Mouse (Mus musculus) midbrain, embryonic 11.5 days (tissue): ENCODE results near the gene Trim29. TPM values are rescaled to one million over a fixed set of nuclear protein-coding genes. Genes with fewer than 3 reads are reported as not detected.
A peak's percentile ranks its signal among the peaks of the same experiment; 100 is the strongest.

Experiments
- ATAC-seq: fragments of 200-750 bp; cut with Nextera tagmentation; 2 replicates; pipeline ENCODE4 v1.8.0; 2017; ENCODE audit warnings: moderate TSS enrichment, moderate library complexity; ENCODE audit not compliant: low FRiP score
- DNase-seq: peaks from one replicate; pipeline ENCODE4 v3.0.0; 2015; ENCODE audit warnings: low spot score; ENCODE audit errors: missing footprints
- H3K27ac ChIP-seq: fragments of 300-500 bp; sonication (generic); 2 replicates; pipeline ENCODE4 v1.5.1; 2014; ENCODE audit warnings: low read depth, low read length
- H3K27me3 ChIP-seq: fragments of 300-500 bp; sonication (generic); 2 replicates; pipeline ENCODE4 v1.6.1; 2014; ENCODE audit warnings: mild to moderate bottlenecking, low read length, moderate library complexity, mixed read lengths; ENCODE audit not compliant: control insufficient read depth, insufficient read depth
- H3K36me3 ChIP-seq: fragments of 300-500 bp; sonication (generic); 2 replicates; pipeline ENCODE4 v1.6.1; 2014; ENCODE audit warnings: mild to moderate bottlenecking, low read length, moderate library complexity, mixed read lengths; ENCODE audit not compliant: control insufficient read depth, insufficient read depth
- H3K4me1 ChIP-seq: fragments of 300-500 bp; sonication (generic); 2 replicates; pipeline ENCODE4 v1.6.1; 2014; ENCODE audit warnings: low read length; ENCODE audit not compliant: control insufficient read depth, insufficient read depth
- H3K4me2 ChIP-seq: fragments of 300-500 bp; sonication (generic); 2 replicates; pipeline ENCODE4 v1.6.1; 2014; ENCODE audit warnings: mild to moderate bottlenecking, moderate library complexity
- H3K4me3 ChIP-seq: fragments of 300-500 bp; sonication (generic); 2 replicates; pipeline ENCODE4 v1.5.1; 2014; ENCODE audit warnings: low read depth, low read length
- H3K9ac ChIP-seq: fragments of 300-500 bp; sonication (generic); 2 replicates; pipeline ENCODE4 v1.6.1; 2014; ENCODE audit warnings: low read length
- H3K9me3 ChIP-seq: fragments of 300-500 bp; sonication (generic); 2 replicates; pipeline ENCODE4 v1.6.1; 2016; ENCODE audit warnings: low read length; ENCODE audit not compliant: control insufficient read depth
- WGBS: fragments of 180-500 bp; shearing (Covaris S2); extraction: QIAGEN DNeasy Blood & Tissue Kit; methylation state at CpG from one replicate; pipeline ENCODE4 v1.1.7; 2014; 5-methylcytosine and 5-hydroxymethylcytosine counted together
- polyA plus RNA-seq: library from polyadenylated mRNA; unstranded; fragments of >200 nt; fragmentation: Nextera tagmentation; extraction: Ambion mirVana; gene quantifications from 2 replicates; pipeline ENCODE4 v1.2.1, GENCODE M21; 2014

Trim29 gene
- polyA plus RNA-seq, 1 experiment from 2014 or later = 0.57 TPM

DNA sequence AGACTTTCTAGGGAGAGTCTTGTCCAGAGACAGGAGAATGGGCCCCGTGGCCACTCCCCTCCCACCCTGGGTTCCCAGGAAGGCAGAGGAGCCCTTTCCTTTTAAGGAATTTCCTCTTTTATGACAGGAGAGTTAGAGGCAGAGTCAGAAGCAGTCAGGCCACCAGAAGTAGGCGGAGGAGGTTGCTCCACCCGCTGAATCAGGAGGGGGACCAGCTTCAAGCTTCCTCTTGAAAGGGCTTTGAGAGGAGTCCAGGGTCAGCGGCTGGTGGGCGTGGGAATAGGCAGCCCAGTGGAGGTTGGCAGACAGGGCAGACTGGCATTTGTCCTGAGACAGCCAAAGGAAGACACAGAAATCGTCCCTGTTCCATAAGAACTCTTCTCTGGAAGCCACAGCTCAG is 4.8 kb upstream of the Trim29 start:
- Histone ChIP-seq H3K9ac (no peak overlapping the region), H3K4me3 (no peak overlapping the region), H3K9me3 (no peaks in the 10 kb centered on the region), H3K4me2 (no peak overlapping the region), H3K27me3 (no peaks in the 10 kb centered on the region), H3K4me1 (no peaks in the 10 kb centered on the region), H3K36me3 (no peaks in the 10 kb centered on the region), H3K27ac (no peak overlapping the region)
- ATAC-seq = no peak
- no peak for DNase-seq
- WGBS = 68% methylated on average over 6 of the region's 6 CpGs

DNA sequence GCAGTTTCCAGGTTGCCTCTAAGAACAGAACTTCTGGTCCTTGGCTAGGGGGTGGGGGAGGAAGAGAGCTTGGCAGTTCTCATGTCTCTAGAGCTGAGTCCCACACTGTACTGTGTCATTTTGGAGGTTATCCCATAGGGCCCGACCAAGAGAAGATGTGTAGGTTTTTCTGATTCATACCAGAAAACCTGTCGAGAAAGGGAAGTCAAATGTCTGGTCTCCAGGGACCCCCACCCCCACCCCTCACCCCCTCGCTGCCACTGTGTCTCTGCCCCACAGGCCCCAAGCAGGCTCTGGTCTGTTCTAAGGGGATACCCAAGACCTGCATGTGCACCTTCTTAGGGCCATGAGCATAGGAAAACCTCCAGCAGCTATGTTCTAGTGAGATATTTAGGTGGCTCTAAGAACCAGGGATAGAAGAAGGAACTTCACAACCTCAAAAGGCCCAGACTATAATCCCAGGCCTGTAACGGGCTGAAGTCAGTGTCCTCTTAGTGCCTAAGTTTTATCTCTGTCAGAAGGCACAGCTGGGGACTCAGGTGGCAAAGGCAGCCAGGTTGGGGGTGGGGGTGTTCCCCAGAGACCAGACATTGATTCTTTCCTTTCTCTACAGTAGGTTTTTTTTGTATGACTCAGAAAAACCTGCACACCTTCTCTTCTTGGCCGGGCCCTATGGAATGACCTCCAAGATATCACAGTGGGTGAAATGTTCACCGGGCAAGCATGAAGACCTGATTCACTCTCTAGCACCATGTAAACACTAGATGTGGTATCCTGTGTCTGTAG is 1.4 kb upstream of the Trim29 start:
- Histone ChIP-seq H3K4me2 (no peak overlapping the region), H3K9ac (no peak overlapping the region), H3K4me3 (no peak overlapping the region), H3K36me3 (no peaks in the 10 kb centered on the region), H3K4me1 (no peaks in the 10 kb centered on the region), H3K27me3 (no peaks in the 10 kb centered on the region), H3K27ac (no peak overlapping the region), H3K9me3 (no peaks in the 10 kb centered on the region)
- DNase-seq (no peak), ATAC-seq (no peak)
- WGBS = 84% methylated on average over 6 of the region's 6 CpGs

DNA sequence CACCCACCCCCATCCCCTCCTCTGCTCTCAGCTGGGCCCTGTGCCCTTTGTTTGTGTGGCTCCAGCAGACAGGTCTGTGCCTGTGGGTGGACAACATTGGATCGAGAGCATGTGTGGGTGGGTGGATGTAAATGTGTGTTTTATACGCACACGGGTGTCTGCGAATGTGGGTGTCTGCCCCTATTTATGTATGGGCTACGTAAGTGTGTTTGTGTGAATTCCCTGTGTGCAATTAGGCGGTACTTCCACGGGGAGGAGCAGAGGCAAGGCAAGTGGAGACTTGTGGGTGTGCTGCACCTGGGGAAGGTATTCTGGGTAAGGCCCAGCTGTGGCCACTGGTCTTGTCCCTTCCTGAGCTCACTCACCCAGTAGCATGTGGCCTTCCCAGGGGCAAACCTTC is 1.5 kb downstream of the Trim29 start:
- no peak overlapping the region for H3K4me2 ChIP-seq
- H3K27me3 ChIP-seq = no peaks in the 10 kb centered on the region
- H3K9me3 ChIP-seq = no peaks in the 10 kb centered on the region
- H3K4me3 ChIP-seq = no peak overlapping the region
- WGBS = 83% methylated on average over 7 of the region's 7 CpGs
- DNase-seq (no peak), ATAC-seq (no peak)
- H3K27ac ChIP-seq = no peak overlapping the region
- no peaks in the 10 kb centered on the region for H3K4me1 ChIP-seq
- H3K36me3 ChIP-seq = no peaks in the 10 kb centered on the region
- no peak overlapping the region for H3K9ac ChIP-seq

DNA sequence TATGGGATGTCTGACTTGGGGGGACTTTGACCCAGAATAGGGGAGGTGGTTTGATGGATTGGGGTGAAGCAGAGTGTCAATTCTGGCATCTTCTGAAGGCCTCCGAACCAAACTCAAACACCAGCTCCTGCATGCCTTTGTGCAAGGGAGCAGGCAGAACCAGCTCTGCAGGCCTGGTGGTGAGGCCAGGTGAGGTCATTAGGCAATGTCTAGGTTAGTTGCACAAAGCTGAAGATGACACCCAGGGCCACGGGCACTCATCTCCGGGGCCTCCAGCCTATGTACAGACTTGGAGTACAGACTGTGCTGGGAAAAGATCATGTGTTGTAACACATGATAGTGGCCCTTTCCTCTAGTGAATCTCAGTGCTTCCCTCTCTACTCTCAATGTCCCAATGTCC is 3.2 kb downstream of the Trim29 start:
- no peak overlapping the region for H3K4me3 ChIP-seq
- ATAC-seq (no peak), DNase-seq (no peak)
- H3K9ac ChIP-seq = no peak overlapping the region
- no peaks in the 10 kb centered on the region for H3K27me3 ChIP-seq
- no peaks in the 10 kb centered on the region for H3K36me3 ChIP-seq
- no peaks in the 10 kb centered on the region for H3K4me1 ChIP-seq
- H3K4me2 ChIP-seq = no peak overlapping the region
- 93% methylated on average over 3 of the region's 3 CpGs for WGBS
- H3K9me3 ChIP-seq = no peaks in the 10 kb centered on the region
- H3K27ac ChIP-seq = no peak overlapping the region

DNA sequence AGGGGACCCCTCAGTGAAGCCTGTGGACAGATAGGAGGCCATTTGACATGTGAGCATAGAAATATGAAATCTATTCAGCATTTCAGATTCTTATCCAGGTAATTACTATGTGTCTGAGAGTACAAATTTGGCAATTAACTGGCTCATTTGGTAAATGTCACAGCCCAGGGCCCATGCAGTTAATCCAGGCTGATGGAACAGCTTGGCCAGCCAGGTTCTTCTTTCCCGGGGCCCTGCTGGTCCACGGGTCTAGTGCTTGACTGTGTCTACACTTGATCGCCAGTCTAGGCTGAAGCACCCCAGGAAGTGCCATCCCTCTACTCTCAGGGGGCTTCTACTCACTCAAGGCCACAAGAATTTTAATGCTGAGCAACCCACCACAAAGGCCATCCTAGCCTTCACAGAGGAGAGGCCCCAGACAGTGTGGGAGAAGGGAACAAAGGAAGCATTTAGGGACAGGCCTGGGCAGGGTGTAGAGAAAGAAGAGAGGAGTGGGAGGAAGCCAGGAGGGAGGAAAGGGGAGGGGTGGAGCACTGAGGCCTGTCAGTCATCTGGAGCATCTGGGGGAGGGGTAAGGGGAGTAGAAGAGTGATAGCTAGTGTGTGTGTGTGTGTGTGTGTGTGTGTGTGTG is 4.8 kb downstream of the Trim29 start:
- H3K27ac ChIP-seq = no peak overlapping the region
- no peaks in the 10 kb centered on the region for H3K9me3 ChIP-seq
- H3K27me3 ChIP-seq = no peaks in the 10 kb centered on the region
- no peak for DNase-seq
- no peak overlapping the region for H3K4me2 ChIP-seq
- no peak overlapping the region for H3K9ac ChIP-seq
- H3K4me1 ChIP-seq = no peaks in the 10 kb centered on the region
- H3K4me3 ChIP-seq = no peak overlapping the region
- no peaks in the 10 kb centered on the region for H3K36me3 ChIP-seq
- WGBS = 61% methylated on average over 3 of the region's 3 CpGs
- ATAC-seq = no peak

DNA sequence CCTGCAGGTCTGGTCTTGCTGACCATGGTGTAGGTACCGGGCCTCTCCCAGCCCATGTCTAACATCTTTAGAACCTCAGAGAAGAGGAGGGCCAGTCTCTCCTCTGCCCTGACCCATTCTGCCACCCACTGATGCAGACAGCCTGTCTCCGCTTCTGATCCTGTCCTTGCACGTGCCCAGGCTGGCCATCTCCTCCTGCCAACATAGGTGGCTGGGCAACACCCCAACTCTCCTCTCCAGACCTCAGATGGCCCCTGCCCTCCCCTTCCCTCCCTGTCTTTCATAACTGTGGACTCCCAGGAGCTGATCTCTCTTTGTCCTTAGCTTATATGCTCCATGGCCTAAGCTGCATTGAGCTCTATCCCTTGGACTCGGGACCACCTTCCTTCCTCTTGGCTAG is 5.8 kb downstream of the Trim29 start:
- 91% methylated on average over 4 of the region's 4 CpGs for WGBS
- no peak for ATAC-seq

DNA sequence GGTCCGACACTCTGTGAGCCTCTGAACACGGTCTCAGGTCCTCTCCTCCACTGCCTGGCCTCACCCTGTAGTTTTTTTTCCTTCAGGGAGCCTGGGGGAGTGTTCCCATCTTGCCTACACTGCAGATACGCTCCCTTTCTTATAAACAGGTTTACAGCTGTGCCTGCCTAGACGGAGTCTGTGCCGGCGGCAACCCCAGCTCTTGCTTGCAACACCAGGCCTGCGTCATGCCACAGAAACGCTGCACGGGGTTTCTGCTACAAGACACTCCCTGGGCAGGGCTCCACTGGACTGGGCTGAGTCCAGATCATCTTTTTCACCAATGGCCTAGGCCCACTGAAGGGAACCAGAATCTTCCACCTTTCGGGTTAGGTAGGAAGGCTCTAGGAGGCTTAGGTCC is 8.0 kb downstream of the Trim29 start:
- Histone ChIP-seq H3K4me3 (no peak overlapping the region), H3K9me3 (no peaks in the 10 kb centered on the region), H3K27ac (no peak overlapping the region), H3K4me2 (no peak overlapping the region), H3K36me3 (no peaks in the 10 kb centered on the region), H3K4me1 (no peaks in the 10 kb centered on the region), H3K9ac (no peak overlapping the region), H3K27me3 (no peaks in the 10 kb centered on the region)
- no peak for DNase-seq
- ATAC-seq = no peak
- WGBS = 86% methylated on average over 10 of the region's 10 CpGs

More for the DNA sequence above, 5.8 kb downstream of the Trim29 start:
- Histone ChIP-seq H3K36me3 (no peaks in the 10 kb centered on the region), H3K4me1 (no peaks in the 10 kb centered on the region), H3K9ac (no peak overlapping the region), H3K27ac (no peak overlapping the region), H3K27me3 (no peaks in the 10 kb centered on the region), H3K9me3 (no peaks in the 10 kb centered on the region), H3K4me2 (no peak overlapping the region), H3K4me3 (no peak overlapping the region)
- peak; percentile 26 for DNase-seq

DNA sequence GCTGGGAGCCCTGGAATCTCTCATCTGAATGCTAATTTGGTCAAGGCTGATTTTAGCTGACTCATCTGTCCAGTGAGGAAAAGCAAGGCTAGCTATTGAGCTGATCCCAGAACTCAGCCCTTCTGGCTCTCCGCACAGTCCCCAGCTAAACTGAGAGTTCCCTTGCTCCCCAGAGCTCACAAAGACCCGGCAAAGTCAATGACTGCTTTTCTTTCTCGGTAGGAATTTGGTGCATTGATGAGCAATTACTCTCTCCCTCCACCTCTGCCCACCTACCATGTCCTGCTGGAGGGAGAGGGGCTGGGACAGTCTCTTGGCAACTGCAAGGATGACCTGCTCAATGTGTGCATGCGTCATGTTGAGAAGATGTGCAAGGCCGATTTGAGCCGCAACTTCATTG is 11.3 kb downstream of the Trim29 start:
- WGBS = 82% methylated on average over 6 of the region's 6 CpGs
- Histone ChIP-seq H3K36me3 (no peaks in the 10 kb centered on the region), H3K4me1 (no peaks in the 10 kb centered on the region), H3K9me3 (no peaks in the 10 kb centered on the region), H3K4me3 (no peak overlapping the region), H3K27ac (no peak overlapping the region), H3K27me3 (no peaks in the 10 kb centered on the region), H3K9ac (no peak overlapping the region), H3K4me2 (no peak overlapping the region)
- DNase-seq (no peak), ATAC-seq (no peak)

DNA sequence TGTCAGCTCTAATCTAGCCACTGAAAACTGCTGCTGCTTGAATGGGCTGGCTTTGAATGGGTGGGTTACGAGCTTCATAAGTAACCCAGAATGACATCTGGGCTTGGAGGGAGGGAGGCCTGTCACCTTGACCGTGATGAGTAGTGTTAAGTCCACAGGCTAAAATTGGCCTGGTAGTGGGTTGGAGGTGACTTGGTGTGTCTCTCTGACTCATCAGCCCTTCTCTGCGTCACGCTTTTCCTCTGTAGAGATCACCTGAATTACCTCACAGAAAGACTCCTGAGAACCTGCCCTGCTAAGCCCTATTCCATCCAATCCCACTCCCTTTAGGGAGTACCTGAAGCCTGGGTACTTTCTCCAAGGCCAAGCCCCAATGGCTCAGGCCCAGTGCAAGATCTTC is 12.0 kb downstream of the Trim29 start:
- 87% methylated on average over 4 of the region's 4 CpGs for WGBS
- no peak for ATAC-seq
- no peak overlapping the region for H3K27ac ChIP-seq
- no peak overlapping the region for H3K4me3 ChIP-seq
- no peaks in the 10 kb centered on the region for H3K27me3 ChIP-seq
- H3K9me3 ChIP-seq = no peaks in the 10 kb centered on the region
- no peaks in the 10 kb centered on the region for H3K36me3 ChIP-seq
- no peak for DNase-seq
- no peaks in the 10 kb centered on the region for H3K4me1 ChIP-seq
- H3K4me2 ChIP-seq = no peak overlapping the region
- no peak overlapping the region for H3K9ac ChIP-seq
